Mouse (Mus musculus): ENCODE measurements around the gene Alox5.

DNA sequence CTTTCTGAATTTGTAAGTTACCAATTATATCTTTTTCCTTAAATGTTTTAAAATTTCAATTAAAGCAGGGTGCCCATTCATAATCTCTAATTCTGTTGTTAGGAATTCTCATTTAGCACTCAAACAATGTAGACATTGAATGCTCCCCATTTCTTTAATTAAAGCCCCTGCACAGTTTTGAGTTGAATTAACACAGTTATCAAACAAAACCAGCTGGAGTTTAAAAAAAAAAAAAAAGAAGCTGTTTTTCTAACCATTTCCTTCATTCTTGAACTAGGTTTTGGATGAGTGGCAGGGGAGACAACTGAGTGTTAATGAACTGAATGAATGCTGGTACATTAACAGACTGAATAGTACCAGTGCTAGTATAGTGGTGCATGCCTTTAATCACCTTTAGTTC lies 71.5 kb downstream of the Alox5 start:
- no peak for TF ChIP-seq CTCF (IDR thresholded peaks at IDR 0.05; ENCODE audit: borderline replicate concordance, extremely low read depth, insufficient read depth, insufficient read length)
- no peak for TF ChIP-seq POLR2A (IDR thresholded peaks at IDR 0.05; ENCODE audit: borderline replicate concordance, extremely low read depth, insufficient read depth, insufficient read length, poor library complexity, severe bottlenecking)
